Mouse (Mus musculus) ES-Bruce4 (cell line): Measurements from ENCODE around the gene Tm4sf19.

Experiments used
- CTCF ChIP-seq: IDR thresholded peaks from one replicate; pipeline ENCODE4 v1.8.1; 2011; ENCODE audit warnings: low read depth, low read length
- EP300 ChIP-seq: IDR thresholded peaks from 2 replicates; pipeline ENCODE4 v1.6.1; 2011; ENCODE audit warnings: low read depth, low read length; ENCODE audit not compliant: insufficient read depth
- POLR2A ChIP-seq: IDR thresholded peaks from one replicate; pipeline ENCODE4 v1.8.1; 2011; ENCODE audit warnings: low read length; ENCODE audit not compliant: insufficient read depth

- TF ChIP-seq POLR2A = no peak
- TF ChIP-seq CTCF = no peak
- no peak for TF ChIP-seq EP300
Observed at GRCm38 (mm10) chr16:32434691-32435090, 34.4 kb downstream of the Tm4sf19 start.
